Mouse (Mus musculus): ENCODE data around the gene Dpp4. TPM values are rescaled to one million over a fixed set of nuclear protein-coding genes. Genes with fewer than 3 reads are reported as not detected.

Dpp4 gene
- polyA plus RNA-seq, 1 experiment from 2014 or later, result 0.91 TPM

DNA sequence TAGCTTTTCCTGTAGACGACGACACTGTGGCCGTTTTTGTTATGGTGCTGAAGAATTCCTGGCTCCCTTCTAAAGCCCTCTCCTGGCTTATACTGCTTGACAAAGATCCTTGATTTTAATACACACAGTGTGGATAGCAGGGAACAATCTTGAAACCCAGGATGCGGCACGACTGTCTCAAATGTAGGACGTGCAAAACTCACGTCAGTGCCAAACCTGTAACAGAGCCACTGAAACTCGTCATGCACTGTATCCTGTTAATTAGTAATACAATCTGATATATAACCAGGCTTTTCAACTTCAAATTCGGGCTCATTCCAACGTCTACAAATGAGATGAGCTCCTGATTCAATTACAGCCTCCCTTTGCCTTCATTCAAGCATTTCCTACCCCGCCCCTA, 38.3 kb downstream of the Dpp4 start:
- Histone ChIP-seq H3K36me3 (no peaks in the 10 kb centered on the region), H3K9ac (no peak overlapping the region), H3K4me3 (no peak overlapping the region), H3K27ac (no peak overlapping the region), H3K9me3 (no peaks in the 10 kb centered on the region), H3K4me1 (no peaks in the 10 kb centered on the region), H3K4me2 (replicated peaks) (no peak overlapping the region), H3K27me3 (replicated peaks) (no peaks in the 10 kb centered on the region)
- WGBS, result 79% methylated on average over 11 of the region's 11 CpGs
- ATAC-seq (ENCODE audit: low FRiP score, low read depth), result no peak

DNA sequence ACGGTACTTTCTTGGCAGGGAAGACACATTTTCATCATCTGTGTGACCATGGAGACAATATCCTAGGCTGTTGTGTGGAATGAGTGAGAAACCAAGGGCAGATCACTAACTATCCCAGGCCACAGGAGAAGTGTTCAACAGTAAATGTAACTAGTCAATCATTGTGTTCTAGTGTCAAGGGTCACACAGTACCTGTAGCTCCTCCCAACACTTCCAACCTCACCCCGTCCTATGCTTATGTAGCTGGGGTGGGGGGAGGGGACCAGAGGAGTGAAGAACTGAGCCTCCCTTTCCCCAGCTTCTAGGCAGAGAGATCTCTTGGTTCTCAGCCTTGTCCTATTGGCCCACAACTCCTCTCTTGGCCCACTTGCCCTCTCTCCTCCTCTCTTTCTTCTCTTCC, 42.0 kb downstream of the Dpp4 start:
- Histone ChIP-seq H3K4me2 (replicated peaks) (no peak overlapping the region), H3K9me3 (no peaks in the 10 kb centered on the region), H3K36me3 (no peaks in the 10 kb centered on the region), H3K9ac (no peak overlapping the region), H3K4me1 (no peaks in the 10 kb centered on the region), H3K27ac (no peak overlapping the region), H3K27me3 (replicated peaks) (no peaks in the 10 kb centered on the region), H3K4me3 (no peak overlapping the region)
- ATAC-seq (ENCODE audit: low FRiP score, low read depth), result no peak
- 67% methylated on average over 2 of the region's 2 CpGs for WGBS

DNA sequence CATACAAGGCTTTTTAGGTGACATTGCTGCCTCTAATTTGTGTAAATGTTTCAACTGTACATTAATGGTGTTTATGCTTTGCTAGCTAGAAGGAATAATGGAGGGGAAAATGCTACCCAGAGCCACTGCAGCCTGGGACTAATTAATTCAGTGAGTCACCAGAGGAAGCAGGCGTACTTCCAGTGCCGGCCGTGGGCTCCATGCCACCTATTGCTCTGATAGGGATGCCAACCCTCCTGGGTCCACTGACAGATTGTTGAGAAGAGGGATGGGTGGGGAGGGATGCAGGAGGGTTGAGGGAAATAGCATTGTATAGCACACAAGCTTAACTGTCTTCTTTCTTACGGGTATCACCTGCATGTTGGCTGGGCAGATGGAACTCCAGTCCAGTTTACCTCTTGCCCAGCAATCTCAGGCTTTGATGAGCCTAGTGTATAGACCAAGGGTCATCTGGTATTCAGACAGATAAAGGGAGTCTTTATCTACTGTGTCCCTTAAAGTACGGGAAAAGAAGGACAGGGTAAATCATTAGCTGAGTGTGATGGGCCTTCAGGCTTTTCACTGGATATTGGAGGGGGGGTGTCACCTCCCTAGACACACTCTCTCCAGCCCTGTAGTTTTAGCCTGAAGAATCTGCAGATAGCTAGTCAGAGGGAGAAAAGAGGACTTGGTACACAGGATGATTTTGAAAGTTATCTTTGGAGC, 43.5 kb downstream of the Dpp4 start:
- no peaks in the 10 kb centered on the region for H3K9me3 ChIP-seq
- H3K4me1 ChIP-seq, result no peaks in the 10 kb centered on the region
- WGBS, result 69% methylated on average over 5 of the region's 5 CpGs
- no peak for ATAC-seq (ENCODE audit: low FRiP score, low read depth)
- H3K4me3 ChIP-seq, result no peak overlapping the region
- H3K27ac ChIP-seq, result no peak overlapping the region
- no peak overlapping the region for H3K9ac ChIP-seq
- no peak overlapping the region for H3K4me2 ChIP-seq (replicated peaks)
- no peaks in the 10 kb centered on the region for H3K27me3 ChIP-seq (replicated peaks)
- H3K36me3 ChIP-seq, result no peaks in the 10 kb centered on the region

DNA sequence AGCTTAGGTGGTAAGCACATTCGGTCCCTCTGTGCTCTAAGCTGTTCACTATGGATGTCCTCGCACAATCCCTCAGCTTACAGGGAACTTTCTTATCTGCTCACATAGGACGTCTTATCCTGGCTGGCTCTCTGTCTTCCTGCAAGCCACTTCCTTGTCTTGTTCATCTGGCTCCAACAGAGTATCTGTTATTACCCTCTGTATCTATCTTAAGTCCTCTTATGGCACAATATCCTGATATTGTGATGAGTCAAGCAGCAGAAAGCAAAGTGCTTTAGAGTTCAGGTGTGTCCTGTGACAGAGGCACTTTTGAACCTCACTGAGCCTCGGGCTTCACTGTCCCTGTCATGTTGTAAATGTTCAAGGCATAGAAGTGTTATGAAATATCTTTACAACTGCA, 48.4 kb downstream of the Dpp4 start:
- Histone ChIP-seq H3K27ac (no peak overlapping the region), H3K4me2 (replicated peaks) (no peak overlapping the region), H3K4me1 (no peaks in the 10 kb centered on the region), H3K9me3 (no peaks in the 10 kb centered on the region), H3K9ac (no peak overlapping the region), H3K36me3 (no peaks in the 10 kb centered on the region), H3K4me3 (no peak overlapping the region), H3K27me3 (replicated peaks) (no peaks in the 10 kb centered on the region)
- no peak for ATAC-seq (ENCODE audit: low FRiP score, low read depth)
- 89% methylated on average over 4 of the region's 4 CpGs for WGBS

DNA sequence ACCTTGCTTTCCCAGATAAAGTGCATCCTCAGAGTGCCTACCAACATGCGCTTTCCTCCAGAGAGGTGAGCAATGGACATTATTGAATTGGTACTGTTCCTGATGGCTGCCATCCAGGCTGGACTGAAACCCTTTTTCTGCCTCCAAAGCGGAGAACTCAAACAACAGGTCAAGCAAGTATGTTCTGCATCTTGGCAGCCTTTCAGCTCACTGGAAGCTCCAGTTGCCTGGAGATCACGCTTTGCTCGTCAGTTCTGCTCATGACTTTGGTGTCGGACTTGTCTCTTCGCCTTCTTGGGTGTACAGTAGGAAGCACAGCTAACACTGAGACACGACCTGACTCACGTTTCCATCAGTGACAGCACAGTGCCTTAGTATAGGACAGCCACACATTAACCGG, 49.8 kb downstream of the Dpp4 start:
- Histone ChIP-seq H3K4me3 (no peak overlapping the region), H3K9ac (no peak overlapping the region), H3K36me3 (no peaks in the 10 kb centered on the region), H3K27ac (no peak overlapping the region), H3K4me1 (no peaks in the 10 kb centered on the region), H3K4me2 (replicated peaks) (no peak overlapping the region), H3K9me3 (no peaks in the 10 kb centered on the region), H3K27me3 (replicated peaks) (no peaks in the 10 kb centered on the region)
- WGBS, result 91% methylated on average over 9 of the region's 9 CpGs
- ATAC-seq (ENCODE audit: low FRiP score, low read depth), result no peak

DNA sequence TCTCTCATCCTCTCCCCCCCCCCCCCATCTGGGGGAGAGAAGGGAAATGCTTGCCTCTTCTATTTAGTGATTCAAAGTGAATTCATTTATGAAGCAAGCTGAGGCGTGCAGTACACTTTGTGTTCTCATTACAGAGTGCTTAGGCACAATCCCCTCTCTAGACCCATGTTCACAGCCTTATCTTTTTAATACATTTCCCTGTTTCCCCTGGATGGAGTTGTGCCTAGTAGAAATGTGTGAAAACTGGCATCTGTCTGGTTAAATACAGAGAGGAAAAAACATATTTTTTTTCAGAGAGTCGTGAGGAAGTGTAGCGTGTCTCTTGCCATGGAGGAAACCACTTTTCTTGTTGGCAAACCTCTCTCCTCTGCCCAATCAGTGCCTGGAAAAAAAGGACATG, 50.5 kb downstream of the Dpp4 start:
- Histone ChIP-seq H3K4me1 (no peaks in the 10 kb centered on the region), H3K9me3 (no peaks in the 10 kb centered on the region), H3K36me3 (no peaks in the 10 kb centered on the region), H3K4me3 (no peak overlapping the region), H3K9ac (no peak overlapping the region), H3K27ac (no peak overlapping the region), H3K27me3 (replicated peaks) (no peaks in the 10 kb centered on the region), H3K4me2 (replicated peaks) (no peak overlapping the region)
- 86% methylated on average over 3 of the region's 3 CpGs for WGBS
- ATAC-seq (ENCODE audit: low FRiP score, low read depth), result no peak

DNA sequence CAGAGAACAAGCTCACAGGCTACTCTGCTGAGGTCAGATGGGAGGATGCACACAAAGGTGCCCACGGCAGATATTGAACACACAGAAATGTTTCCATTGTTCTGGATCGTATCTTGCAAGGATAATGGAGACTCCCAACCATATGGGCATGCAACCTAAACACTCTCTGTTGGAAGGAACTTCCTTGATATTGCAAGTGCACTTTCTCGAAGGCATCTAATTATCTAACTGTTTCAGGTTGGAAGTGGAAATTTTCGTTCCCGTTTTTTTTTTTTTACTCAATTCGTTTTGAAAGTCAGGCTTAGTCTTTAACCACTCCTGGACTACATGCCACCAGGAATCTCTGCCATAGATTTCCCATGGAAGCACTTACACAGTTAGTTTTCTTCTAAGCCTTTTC, 51.2 kb downstream of the Dpp4 start:
- H3K9me3 ChIP-seq, result no peaks in the 10 kb centered on the region
- ATAC-seq (ENCODE audit: low FRiP score, low read depth), result no peak
- no peak overlapping the region for H3K27ac ChIP-seq
- no peak overlapping the region for H3K4me3 ChIP-seq
- no peak overlapping the region for H3K9ac ChIP-seq
- H3K4me1 ChIP-seq, result no peaks in the 10 kb centered on the region
- WGBS, result 83% methylated on average over 6 of the region's 6 CpGs
- no peak overlapping the region for H3K4me2 ChIP-seq (replicated peaks)
- no peaks in the 10 kb centered on the region for H3K27me3 ChIP-seq (replicated peaks)
- H3K36me3 ChIP-seq, result no peaks in the 10 kb centered on the region

DNA sequence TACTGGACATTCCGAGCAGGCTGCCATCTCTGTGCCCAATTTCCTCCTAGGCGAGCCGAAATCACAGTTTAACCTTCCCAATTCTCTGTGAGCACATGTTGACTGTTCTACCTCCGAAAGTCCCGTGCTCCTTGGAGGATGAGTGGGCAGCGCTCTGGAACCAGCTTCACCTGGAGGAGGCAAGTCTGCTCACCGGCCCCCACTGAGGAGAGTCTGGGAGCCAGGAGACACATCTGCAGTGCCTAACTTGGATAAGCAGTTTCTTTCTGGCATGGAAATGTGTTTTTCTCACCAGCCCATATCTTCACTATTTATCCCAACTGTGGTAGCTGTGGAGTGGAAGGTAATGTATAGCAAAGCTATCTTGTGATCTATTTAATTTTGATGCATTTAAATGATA, 54.8 kb downstream of the Dpp4 start:
- Histone ChIP-seq H3K4me3 (no peak overlapping the region), H3K4me1 (no peaks in the 10 kb centered on the region), H3K9me3 (no peaks in the 10 kb centered on the region), H3K4me2 (replicated peaks) (no peak overlapping the region), H3K36me3 (no peaks in the 10 kb centered on the region), H3K9ac (no peak overlapping the region), H3K27me3 (replicated peaks) (no peaks in the 10 kb centered on the region), H3K27ac (no peak overlapping the region)
- ATAC-seq (ENCODE audit: low FRiP score, low read depth), result no peak
- 93% methylated on average over 7 of the region's 7 CpGs for WGBS

DNA sequence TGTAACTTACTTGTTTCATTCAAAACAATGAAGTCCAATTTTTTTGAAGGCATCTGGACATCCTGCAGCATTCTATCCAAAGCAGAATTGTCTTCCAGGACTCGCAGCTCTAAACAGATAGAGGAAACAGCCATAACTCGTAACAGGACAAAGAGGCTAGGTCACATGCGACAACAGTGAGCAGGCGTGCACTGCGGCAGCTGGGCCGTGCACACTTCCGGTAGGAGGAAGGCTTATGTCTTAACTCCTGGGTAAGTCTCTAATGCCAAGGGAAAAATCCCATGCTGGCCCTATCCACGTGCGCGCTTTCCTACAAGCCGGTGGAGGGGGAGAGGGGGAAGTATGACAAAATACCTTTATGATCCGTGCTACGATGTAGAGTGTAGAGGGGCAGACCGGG, 55.4 kb downstream of the Dpp4 start:
- ATAC-seq (ENCODE audit: low FRiP score, low read depth), result no peak
- H3K4me1 ChIP-seq, result no peaks in the 10 kb centered on the region
- H3K4me2 ChIP-seq (replicated peaks), result no peak overlapping the region
- WGBS, result 75% methylated on average over 14 of the region's 14 CpGs
- no peak overlapping the region for H3K9ac ChIP-seq
- no peaks in the 10 kb centered on the region for H3K27me3 ChIP-seq (replicated peaks)
- H3K36me3 ChIP-seq, result no peaks in the 10 kb centered on the region
- H3K27ac ChIP-seq, result no peak overlapping the region
- H3K9me3 ChIP-seq, result no peaks in the 10 kb centered on the region
- H3K4me3 ChIP-seq, result no peak overlapping the region

DNA sequence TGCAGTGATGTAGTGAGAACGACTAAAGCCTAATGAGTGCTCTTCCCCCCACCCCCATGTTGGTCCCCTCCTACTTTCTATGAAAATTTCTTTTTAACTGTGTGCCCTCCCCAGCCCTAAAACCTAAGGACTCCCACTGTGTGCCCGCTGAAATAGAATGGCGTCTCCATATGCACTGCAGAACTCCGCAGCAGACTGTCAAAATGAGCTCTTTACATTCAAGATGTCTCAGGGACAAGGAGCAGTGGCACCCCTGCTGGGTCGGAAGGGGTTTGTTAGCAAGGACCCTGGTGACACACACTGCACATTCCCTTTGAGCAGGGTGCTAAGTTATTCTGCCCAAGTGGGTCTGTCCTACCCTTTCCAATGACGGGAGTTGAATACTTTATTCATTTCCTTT, 56.3 kb downstream of the Dpp4 start:
- no peak for ATAC-seq (ENCODE audit: low FRiP score, low read depth)
- 43% methylated on average over 6 of the region's 6 CpGs for WGBS

DNA sequence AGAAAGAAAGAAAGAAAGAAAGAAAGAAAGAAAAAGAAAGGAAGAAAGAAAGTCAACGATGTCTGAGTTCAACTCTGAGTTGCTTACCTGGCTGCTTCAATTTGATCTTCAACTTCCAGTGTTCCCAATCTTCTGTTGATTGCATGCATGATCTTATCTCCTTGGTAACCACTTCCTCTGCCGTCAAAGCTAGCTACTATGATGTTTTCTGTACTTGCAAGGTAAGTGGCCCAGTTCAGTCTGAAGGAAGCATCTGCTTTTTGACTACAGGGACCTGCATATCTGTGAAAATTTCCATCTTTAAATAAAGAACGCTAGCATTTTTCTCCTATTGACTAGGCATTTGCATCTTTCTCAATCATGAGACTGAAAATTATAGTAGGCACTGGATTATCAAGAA, 60.0 kb downstream of the Dpp4 start:
- no peak overlapping the region for H3K4me3 ChIP-seq
- no peak overlapping the region for H3K4me2 ChIP-seq (replicated peaks)
- WGBS, result 84% methylated on average over 3 of the region's 3 CpGs
- H3K4me1 ChIP-seq, result no peaks in the 10 kb centered on the region
- ATAC-seq (ENCODE audit: low FRiP score, low read depth), result no peak
- no peak overlapping the region for H3K9ac ChIP-seq
- no peak overlapping the region for H3K27ac ChIP-seq
- no peaks in the 10 kb centered on the region for H3K27me3 ChIP-seq (replicated peaks)
- H3K9me3 ChIP-seq, result no peaks in the 10 kb centered on the region
- H3K36me3 ChIP-seq, result no peaks in the 10 kb centered on the region

More for the DNA sequence above, 56.3 kb downstream of the Dpp4 start:
- Histone ChIP-seq H3K9ac (no peak overlapping the region), H3K4me1 (no peaks in the 10 kb centered on the region), H3K27ac (no peak overlapping the region), H3K27me3 (replicated peaks) (no peaks in the 10 kb centered on the region), H3K9me3 (no peaks in the 10 kb centered on the region), H3K4me3 (no peak overlapping the region), H3K36me3 (no peaks in the 10 kb centered on the region), H3K4me2 (replicated peaks) (no peak overlapping the region)

DNA sequence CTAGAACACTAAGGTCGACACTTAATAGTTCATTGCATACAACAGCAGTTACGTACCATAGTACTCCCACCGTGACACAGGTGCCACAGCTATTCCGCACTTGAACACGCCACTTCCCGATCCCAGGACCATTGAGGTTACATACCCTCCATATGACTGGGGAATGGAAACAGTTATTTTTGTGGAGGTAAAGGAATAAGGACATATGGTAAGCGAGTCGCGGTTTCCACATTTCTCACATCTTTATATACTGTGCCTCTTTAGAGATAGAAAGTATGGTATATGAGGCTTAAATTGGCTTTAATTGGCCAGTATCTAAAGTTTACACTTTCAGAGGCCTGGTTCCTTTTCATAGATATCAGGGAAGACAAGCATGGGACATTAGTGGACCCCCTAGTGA, 64.3 kb downstream of the Dpp4 start:
- H3K36me3 ChIP-seq, result no peaks in the 10 kb centered on the region
- H3K9me3 ChIP-seq, result no peaks in the 10 kb centered on the region
- H3K9ac ChIP-seq, result no peak overlapping the region
- H3K27ac ChIP-seq, result no peak overlapping the region
- H3K4me2 ChIP-seq (replicated peaks), result no peak overlapping the region
- H3K4me3 ChIP-seq, result no peak overlapping the region
- 92% methylated on average over 9 of the region's 9 CpGs for WGBS
- ATAC-seq (ENCODE audit: low FRiP score, low read depth), result no peak
- no peaks in the 10 kb centered on the region for H3K4me1 ChIP-seq
- H3K27me3 ChIP-seq (replicated peaks), result no peaks in the 10 kb centered on the region

DNA sequence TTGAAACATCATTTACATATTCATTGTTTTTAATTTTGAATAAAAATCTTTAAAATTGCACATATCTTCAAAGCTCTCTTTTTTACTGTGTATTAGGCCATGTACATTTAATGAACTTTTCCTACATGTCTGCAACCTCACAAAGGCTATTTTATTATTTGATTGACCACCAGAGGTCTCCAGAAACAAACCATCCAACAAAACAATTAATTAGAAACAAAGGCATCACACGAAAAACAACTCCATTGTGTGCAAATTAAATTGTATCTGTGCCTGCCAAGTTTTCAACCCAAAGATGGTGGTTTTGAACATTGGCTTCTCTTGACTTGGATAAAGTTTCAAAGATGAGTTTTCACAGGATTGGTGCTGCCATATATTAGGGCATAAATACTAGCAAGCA, 65.3 kb downstream of the Dpp4 start:
- 47% methylated on average over 1 of the region's 1 CpGs for WGBS
- no peaks in the 10 kb centered on the region for H3K27me3 ChIP-seq (replicated peaks)
- H3K9ac ChIP-seq, result no peak overlapping the region
- H3K4me3 ChIP-seq, result no peak overlapping the region
- no peaks in the 10 kb centered on the region for H3K9me3 ChIP-seq
- H3K27ac ChIP-seq, result no peak overlapping the region
- no peaks in the 10 kb centered on the region for H3K36me3 ChIP-seq
- H3K4me2 ChIP-seq (replicated peaks), result no peak overlapping the region
- H3K4me1 ChIP-seq, result peaks cover 2% of the 10 kb centered on the region; the same call in 1 of the 2 replicates
- ATAC-seq (ENCODE audit: low FRiP score, low read depth), result no peak
